Mouse (Mus musculus) heart, postnatal 0 days (tissue): ENCODE data around the gene Cyp24a1.

Experiments used
- CTCF ChIP-seq: IDR thresholded peaks from 2 replicates; pipeline ENCODE4 v1.5.1; 2016; ENCODE audit warnings: antibody characterized with exemption, control low read depth, low read depth
- EP300 ChIP-seq: IDR thresholded peaks from 2 replicates; pipeline ENCODE4 v1.6.1; 2016; ENCODE audit warnings: antibody characterized with exemption, low read depth

GRCm38 (mm10) chr2:170507734-170508133, 10.8 kb upstream of the Cyp24a1 start:
- TF ChIP-seq CTCF (peak; percentile 84), EP300 (no peak)
